Mouse (Mus musculus) forebrain, embryonic 10.5 days (tissue): Measurements from ENCODE around the gene Olfr316. TPM values are rescaled to one million over a fixed set of nuclear protein-coding genes. Genes with fewer than 3 reads are reported as not detected.
"Not testable (repeated sequence)": the region's sequence is repeated elsewhere in the genome, so short reads cannot be mapped to it uniquely, and the experiment has no call there.

Experiments used
- DNase-seq: peaks from one replicate; pipeline ENCODE4 v3.0.0-alpha.2; 2017; ENCODE audit warnings: low spot score; ENCODE audit errors: extremely low spot score
- H3K27ac ChIP-seq: fragments of 300-500 bp; sonication (generic); 2 replicates; pipeline ENCODE4 v1.5.1; 2016; ENCODE audit warnings: mild to moderate bottlenecking
- H3K27me3 ChIP-seq: fragments of 300-500 bp; sonication (generic); 2 replicates; pipeline ENCODE4 v1.6.1; 2016; ENCODE audit warnings: mild to moderate bottlenecking; ENCODE audit not compliant: poor library complexity, severe bottlenecking
- H3K36me3 ChIP-seq: fragments of 300-500 bp; sonication (generic); replicated peaks from 2 replicates; pipeline ENCODE4 v1.6.1; 2016; ENCODE audit warnings: mild to moderate bottlenecking, moderate library complexity
- H3K4me1 ChIP-seq: fragments of 300-500 bp; sonication (generic); 2 replicates; pipeline ENCODE4 v1.6.1; 2016
- H3K4me3 ChIP-seq: fragments of 300-500 bp; sonication (generic); 2 replicates; pipeline ENCODE4 v1.5.1; 2016; ENCODE audit warnings: mild to moderate bottlenecking, moderate library complexity
- H3K9me3 ChIP-seq: fragments of 300-500 bp; sonication (generic); 2 replicates; pipeline ENCODE4 v1.6.1; 2016; ENCODE audit warnings: mild to moderate bottlenecking, moderate library complexity
- WGBS: fragments of 180-500 bp; shearing (Covaris S2); methylation state at CpG from one replicate; pipeline ENCODE4 v1.1.7; 2016; 5-methylcytosine and 5-hydroxymethylcytosine counted together
- polyA plus RNA-seq: library from polyadenylated mRNA; unstranded; fragments of >200 nt; fragmentation: Nextera tagmentation; extraction: Ambion mirVana; gene quantifications from 2 replicates; pipeline ENCODE4 v1.2.1, GENCODE M21; 2016

Gene Olfr316
- polyA plus RNA-seq: not detected in 2 replicates

DNA sequence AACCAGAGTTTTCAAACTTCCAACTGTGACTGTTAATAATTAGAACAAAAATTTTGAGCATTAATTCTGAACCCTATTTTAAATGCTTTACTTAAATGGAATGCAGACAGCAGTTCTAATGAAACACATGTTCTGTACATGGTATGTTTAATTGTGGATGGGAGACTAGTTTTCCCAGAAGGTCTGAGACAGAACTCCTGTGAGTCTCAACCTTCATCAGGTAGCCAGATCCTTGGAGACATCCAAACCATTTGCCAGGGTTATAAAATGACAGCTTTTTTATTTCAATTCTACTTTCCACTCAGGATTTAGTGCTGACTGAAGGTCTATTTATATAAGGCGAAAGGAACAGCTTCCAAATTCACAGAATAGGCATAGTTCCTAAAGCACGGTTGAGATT lies at the start of gene Olfr316:
Olfr316 (plus strand) TSS at position 301 of the 400 bp plus-strand sequence.
- 97% methylated on average over 2 of the region's 2 CpGs for WGBS

GRCm38 (mm10) chr11:58709086-58709485 lies 43.4 kb upstream of the Olfr316 start:
- Histone ChIP-seq H3K36me3 (no peaks in the 10 kb centered on the region), H3K4me3 (no peak overlapping the region), H3K4me1 (no peaks in the 10 kb centered on the region), H3K27me3 (no peaks in the 10 kb centered on the region), H3K9me3 (no peaks in the 10 kb centered on the region), H3K27ac (no peak overlapping the region)
- 82% methylated on average over 11 of the region's 11 CpGs for WGBS
- no peak for DNase-seq

More for the DNA sequence above, at the start of gene Olfr316:
- Histone ChIP-seq H3K4me1 (no peaks in the 10 kb centered on the region), H3K27ac (no peak within 1 kb of the TSS), H3K4me3 (no peak within 1 kb of the TSS), H3K27me3 (no peaks in the 10 kb centered on the region), H3K9me3 (no peaks in the 10 kb centered on the region), H3K36me3 (no peaks in the 10 kb centered on the region)
- no peak for DNase-seq

- not testable (repeated sequence) for H3K9me3 ChIP-seq, H3K36me3 ChIP-seq, H3K4me1 ChIP-seq, H3K4me3 ChIP-seq, H3K27me3 ChIP-seq, DNase-seq, H3K27ac ChIP-seq
- 92% methylated on average over 7 of the region's 7 CpGs for WGBS
These were observed 34.8 kb upstream of the Olfr316 start for GRCm38 (mm10) chr11:58717723-58718122.

DNA sequence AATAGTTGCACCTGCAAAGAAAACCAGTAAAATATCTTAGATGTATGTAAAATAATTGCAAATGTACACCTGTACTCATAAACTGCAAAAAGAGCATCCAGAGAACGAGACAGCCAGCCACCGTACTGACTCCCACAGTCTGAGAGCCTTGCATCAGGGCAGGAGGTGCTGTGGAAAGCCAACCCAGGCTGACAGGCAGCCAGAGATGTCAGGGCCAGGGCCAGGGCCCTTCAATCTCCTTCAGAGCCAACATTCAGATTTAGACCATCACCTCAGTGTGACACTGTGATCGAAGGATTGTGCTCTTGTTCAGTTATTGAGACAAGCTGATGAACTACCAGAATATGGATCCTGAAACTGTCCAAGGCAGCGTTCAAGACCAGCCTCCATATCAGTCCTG lies 32.8 kb upstream of the Olfr316 start:
- Histone ChIP-seq H3K4me1 (no peaks in the 10 kb centered on the region), H3K9me3 (no peaks in the 10 kb centered on the region), H3K4me3 (no peak overlapping the region), H3K36me3 (no peaks in the 10 kb centered on the region), H3K27ac (no peak overlapping the region), H3K27me3 (no peaks in the 10 kb centered on the region)
- DNase-seq: no peak
- 86% methylated on average over 4 of the region's 4 CpGs for WGBS

GRCm38 (mm10) chr11:58723914-58724313 lies 28.6 kb upstream of the Olfr316 start, which contains the start of gene Olfr318:
Gene Olfr318 (minus strand): TSS chr11:58724014.
- no peak for DNase-seq
- no peaks in the 10 kb centered on the region for H3K36me3 ChIP-seq
- no peaks in the 10 kb centered on the region for H3K4me1 ChIP-seq
- no peaks in the 10 kb centered on the region for H3K27me3 ChIP-seq
- no peak within 1 kb of the TSS for H3K4me3 ChIP-seq
- no peaks in the 10 kb centered on the region for H3K9me3 ChIP-seq
- H3K27ac ChIP-seq: no peak within 1 kb of the TSS

GRCm38 (mm10) chr11:58727896-58728650 lies 24.5 kb upstream of the Olfr316 start:
- not testable (repeated sequence) for H3K4me1 ChIP-seq, H3K4me3 ChIP-seq, H3K27me3 ChIP-seq, H3K27ac ChIP-seq, DNase-seq, H3K9me3 ChIP-seq, H3K36me3 ChIP-seq
- 87% methylated on average over 6 of the region's 6 CpGs for WGBS

- DNase-seq: no peak
- whole genome bisulfite sequencing: 81% methylated on average over 3 of the region's 3 CpGs
- Histone ChIP-seq H3K27ac (no peak overlapping the region), H3K36me3 (no peaks in the 10 kb centered on the region), H3K27me3 (no peaks in the 10 kb centered on the region), H3K9me3 (no peaks in the 10 kb centered on the region), H3K4me1 (no peaks in the 10 kb centered on the region), H3K4me3 (no peak overlapping the region)
These were observed 19.2 kb upstream of the Olfr316 start for GRCm38 (mm10) chr11:58733372-58733771.

DNA sequence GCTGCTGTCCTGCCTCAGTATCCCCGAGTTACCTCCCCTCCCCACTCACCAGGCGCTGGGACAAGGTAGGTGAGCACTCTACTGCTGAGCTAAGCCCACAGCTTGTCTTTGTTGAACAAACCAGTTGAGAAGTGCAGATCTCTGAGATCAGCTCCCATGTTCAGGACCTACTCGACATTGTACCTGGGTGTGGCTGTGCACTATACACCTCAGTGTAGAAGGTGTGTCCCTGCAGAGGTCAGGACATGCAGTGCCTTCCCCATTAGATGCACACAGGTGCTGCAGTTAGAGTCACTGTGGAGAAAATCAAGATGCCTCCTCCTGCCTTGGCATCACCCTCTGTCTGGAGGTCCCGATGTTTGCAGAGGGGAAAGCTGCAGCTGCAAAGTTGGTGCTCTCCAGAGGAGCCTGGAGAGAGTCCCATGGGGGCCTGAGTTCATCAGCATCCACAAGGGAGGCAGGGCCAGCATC lies 13.7 kb upstream of the Olfr316 start, which contains the start of gene Olfr317:
Olfr317 (minus strand) TSS at position 421 of the 471 bp plus-strand sequence.
- 80% methylated on average over 4 of the region's 4 CpGs for WGBS
- Histone ChIP-seq H3K4me1 (no peaks in the 10 kb centered on the region), H3K4me3 (no peak within 1 kb of the TSS), H3K27ac (no peak within 1 kb of the TSS), H3K36me3 (no peaks in the 10 kb centered on the region), H3K27me3 (no peaks in the 10 kb centered on the region), H3K9me3 (no peaks in the 10 kb centered on the region)
- no peak for DNase-seq

- not testable (repeated sequence) for H3K27ac ChIP-seq, DNase-seq, H3K27me3 ChIP-seq, H3K4me1 ChIP-seq, H3K36me3 ChIP-seq, H3K4me3 ChIP-seq, H3K9me3 ChIP-seq
- 78% methylated on average over 18 of the region's 18 CpGs for WGBS
These were observed 1.4 kb upstream of the Olfr316 start for GRCm38 (mm10) chr11:58751096-58751495.

- no peak for DNase-seq
- Histone ChIP-seq H3K9me3 (no peaks in the 10 kb centered on the region), H3K36me3 (no peaks in the 10 kb centered on the region), H3K4me3 (no peak within 1 kb of the TSS), H3K27ac (no peak within 1 kb of the TSS), H3K4me1 (no peaks in the 10 kb centered on the region), H3K27me3 (no peaks in the 10 kb centered on the region)
These were observed 20.4 kb downstream of the Olfr316 start, which contains the start of gene Olfr315 for GRCm38 (mm10) chr11:58772888-58773287. Gene Olfr315 (plus strand): TSS chr11:58773188.

- Histone ChIP-seq H3K4me1 (no peaks in the 10 kb centered on the region), H3K36me3 (no peaks in the 10 kb centered on the region), H3K4me3 (no peak within 1 kb of the TSS), H3K27me3 (no peaks in the 10 kb centered on the region), H3K9me3 (no peaks in the 10 kb centered on the region), H3K27ac (no peak within 1 kb of the TSS)
- no peak for DNase-seq
- 90% methylated on average over 6 of the region's 6 CpGs for WGBS
These were observed 30.1 kb downstream of the Olfr316 start, which contains the start of gene Olfr314 for GRCm38 (mm10) chr11:58782480-58783089. Gene Olfr314 (plus strand): TSS chr11:58782952.

DNA sequence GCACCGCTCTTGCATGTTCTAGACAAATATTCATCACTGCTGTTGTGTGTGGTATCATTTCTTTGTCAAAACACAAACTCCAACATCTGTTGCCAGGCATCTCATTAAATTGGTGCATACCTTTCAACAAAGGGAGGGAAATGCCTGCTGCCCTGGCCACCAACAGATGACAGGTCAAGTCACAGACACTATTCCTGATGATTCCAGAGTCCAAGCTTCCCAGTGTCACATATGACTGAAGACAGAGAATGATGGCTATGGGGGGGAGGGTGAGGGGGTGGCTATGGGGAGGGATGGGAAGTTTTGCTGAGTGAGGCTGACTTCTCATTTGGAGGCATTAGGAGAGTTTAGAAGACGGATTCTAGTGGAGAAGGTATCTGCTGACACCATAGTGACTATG lies 31.6 kb downstream of the Olfr316 start:
- 92% methylated on average over 2 of the region's 2 CpGs for WGBS
- no peaks in the 10 kb centered on the region for H3K9me3 ChIP-seq

DNA sequence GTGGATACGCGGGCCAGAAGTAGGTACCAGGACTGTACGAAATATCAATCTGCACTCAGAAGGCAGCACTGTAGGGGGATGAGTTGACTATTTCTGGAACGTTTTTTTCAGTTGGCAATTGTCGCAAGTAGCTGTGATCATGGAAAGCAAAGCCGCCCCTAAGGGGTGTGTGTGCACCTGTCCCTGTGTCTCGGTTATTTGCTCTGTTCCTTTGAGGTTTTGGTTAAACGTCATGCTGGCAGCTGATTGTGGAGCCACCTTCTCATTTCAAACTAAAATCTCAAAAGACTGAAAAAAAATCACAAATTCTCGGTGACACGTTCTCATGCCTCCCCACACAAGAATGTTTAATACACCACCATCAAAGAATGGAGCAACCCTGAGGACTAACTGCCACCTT lies 35.1 kb downstream of the Olfr316 start:
- Histone ChIP-seq H3K27ac (no peak overlapping the region), H3K4me1 (0 out of 2 replicates have a peak, but pooled peaks cover 8% of the 10 kb centered on the region), H3K27me3 (no peaks in the 10 kb centered on the region), H3K9me3 (no peaks in the 10 kb centered on the region), H3K4me3 (no peak overlapping the region), H3K36me3 (no peaks in the 10 kb centered on the region)
- no peak for DNase-seq
- 93% methylated on average over 10 of the region's 10 CpGs for WGBS

More for the DNA sequence above, 31.6 kb downstream of the Olfr316 start:
- Histone ChIP-seq H3K36me3 (no peaks in the 10 kb centered on the region), H3K4me3 (no peak overlapping the region), H3K4me1 (0 out of 2 replicates have a peak, but pooled peaks cover under 1% of the 10 kb centered on the region), H3K27ac (no peak overlapping the region), H3K27me3 (no peaks in the 10 kb centered on the region)
- no peak for DNase-seq
